In genomic region chr17:8448324-8448723, GRCm38 (mm10) we compare ENCODE assay signal across 33 mouse cellular contexts. TPM values are rescaled to one million over a fixed set of nuclear protein-coding genes. Genes with fewer than 3 reads are reported as not detected.
DNase-seq lines count a peak whose midpoint lies in the region; ATAC-seq and TF ChIP-seq lines count a peak whose summit lies in the region.
"Had no signal": no experiment of that assay in that cellular context is flagged by ENCODE, and none has a peak within 500 bp of the region (broad histone marks: within the 10 kb centered on the region; RNA-seq: fewer than 3 reads in every experiment).

No protein-coding gene starts in this region.

- H3K9ac ChIP-seq in intestine, postnatal 0 days (ENCODE audit: low read depth, low read length) = no peak overlapping the region
- no peak overlapping the region for H3K9ac ChIP-seq in intestine, embryonic 15.5 days
- H3K9ac ChIP-seq in midbrain, postnatal 0 days (replicated peaks; ENCODE audit: low read length, poor library complexity, severe bottlenecking) = no peak overlapping the region
- H3K9ac ChIP-seq in midbrain, embryonic 16.5 days (ENCODE audit: low read depth, low read length) = no peak overlapping the region
- H3K9ac ChIP-seq: heart, embryonic 12.5 days; limb, embryonic 15.5 days; liver, embryonic 14.5 days; lung, embryonic 14.5 days; midbrain, embryonic 15.5 days; neural tube, embryonic 12.5 days had no signal

- no peaks in the 10 kb centered on the region for H3K36me3 ChIP-seq in intestine, postnatal 0 days (ENCODE audit: control insufficient read depth, insufficient read depth)
- no peaks in the 10 kb centered on the region for H3K36me3 ChIP-seq in intestine, embryonic 15.5 days
- H3K36me3 ChIP-seq in midbrain, postnatal 0 days (ENCODE audit: insufficient read depth, low read length) = no peaks in the 10 kb centered on the region
- no peaks in the 10 kb centered on the region for H3K36me3 ChIP-seq in midbrain, embryonic 16.5 days (ENCODE audit: control insufficient read depth, insufficient read depth, low read length)
- H3K36me3 ChIP-seq: G1E; heart, embryonic 12.5 days; hindbrain, embryonic 10.5 days; limb, embryonic 10.5 days; limb, embryonic 15.5 days; midbrain, embryonic 10.5 days; midbrain, embryonic 15.5 days; neural tube, embryonic 12.5 days had no signal

- no peak for DNase-seq in midbrain, postnatal 0 days (ENCODE audit: low spot score)
- DNase-seq in R1 (ENCODE audit: low read depth, low spot score) = peak; percentile 14
- DNase-seq in right cerebral cortex, postnatal 4 days = no peak
- no peak for DNase-seq in yolk sac, embryonic 10.5 days (ENCODE audit: low spot score)
- DNase-seq: adrenal gland, adult 2 months; cerebellum, adult 8-10 months; gastrocnemius, adult 2 months; gastrocnemius, postnatal 36 days; heart, adult 2 months; heart, postnatal 10 days; lung, embryonic 14.5 days had no signal

- no peak overlapping the region for H3K4me3 ChIP-seq in intestine, postnatal 0 days (ENCODE audit: low read depth, low read length)
- no peak overlapping the region for H3K4me3 ChIP-seq in intestine, embryonic 15.5 days (replicated peaks)
- no peak overlapping the region for H3K4me3 ChIP-seq in midbrain, postnatal 0 days (ENCODE audit: low read depth, low read length)
- H3K4me3 ChIP-seq in midbrain, embryonic 16.5 days (ENCODE audit: low read depth, low read length) = no peak overlapping the region
- H3K4me3 ChIP-seq: gastrocnemius, adult 2 months; heart, adult 2 months; heart, embryonic 12.5 days; hindbrain, embryonic 10.5 days; limb, embryonic 10.5 days; limb, embryonic 15.5 days; midbrain, embryonic 10.5 days; midbrain, embryonic 15.5 days; myocyte; neural tube, embryonic 12.5 days had no signal

- H3K27me3 ChIP-seq in intestine, postnatal 0 days (replicated peaks; ENCODE audit: control insufficient read depth, insufficient read depth, low read length) = no peaks in the 10 kb centered on the region
- H3K27me3 ChIP-seq in intestine, embryonic 15.5 days (replicated peaks) = no peaks in the 10 kb centered on the region; the same call in 1 of the 2 replicates
- no peaks in the 10 kb centered on the region for H3K27me3 ChIP-seq in midbrain, postnatal 0 days (ENCODE audit: insufficient read depth, low read length)
- no peaks in the 10 kb centered on the region for H3K27me3 ChIP-seq in midbrain, embryonic 16.5 days (ENCODE audit: control insufficient read depth, insufficient read depth, low read depth, low read length)
- H3K27me3 ChIP-seq: limb, embryonic 15.5 days; midbrain, embryonic 15.5 days; neural tube, embryonic 12.5 days had no signal

- TF ChIP-seq CTCF in intestine, postnatal 0 days (IDR thresholded peaks at IDR 0.05; ENCODE audit: low read depth) = peak; percentile 27
- peak; percentile 55 for TF ChIP-seq CTCF in midbrain, postnatal 0 days (IDR thresholded peaks at IDR 0.05)

- no peak overlapping the region for H3K4me2 ChIP-seq in intestine, postnatal 0 days (replicated peaks; ENCODE audit: low read depth)
- H3K4me2 ChIP-seq in intestine, embryonic 15.5 days (replicated peaks) = no peak overlapping the region
- no peak overlapping the region for H3K4me2 ChIP-seq in midbrain, postnatal 0 days (ENCODE audit: low read depth, low read length, poor library complexity, severe bottlenecking)
- no peak overlapping the region for H3K4me2 ChIP-seq in midbrain, embryonic 16.5 days (ENCODE audit: low read length)
- H3K4me2 ChIP-seq: heart, embryonic 12.5 days; limb, embryonic 15.5 days; lung, embryonic 14.5 days; midbrain, embryonic 15.5 days; neural tube, embryonic 12.5 days had no signal

- no peak overlapping the region for H3K27ac ChIP-seq in intestine, postnatal 0 days (ENCODE audit: low read depth, low read length)
- no peak overlapping the region for H3K27ac ChIP-seq in intestine, embryonic 15.5 days
- no peak overlapping the region for H3K27ac ChIP-seq in midbrain, postnatal 0 days (ENCODE audit: low read depth, low read length)
- no peak overlapping the region for H3K27ac ChIP-seq in midbrain, embryonic 16.5 days (ENCODE audit: low read length)
- H3K27ac ChIP-seq: gastrocnemius, adult 2 months; heart, adult 2 months; hindbrain, embryonic 10.5 days; limb, embryonic 10.5 days; limb, embryonic 15.5 days; liver, embryonic 14.5 days; midbrain, embryonic 10.5 days; midbrain, embryonic 15.5 days; neural tube, embryonic 12.5 days had no signal

- 69% methylated on average over 3 of the region's 3 CpGs for WGBS in intestine, postnatal 0 days
- WGBS in intestine, embryonic 15.5 days = 72% methylated on average over 3 of the region's 3 CpGs
- WGBS in midbrain, postnatal 0 days = 77% methylated on average over 3 of the region's 3 CpGs
- WGBS in midbrain, embryonic 16.5 days = 71% methylated on average over 3 of the region's 3 CpGs

- H3K4me1 ChIP-seq in intestine, postnatal 0 days (replicated peaks; ENCODE audit: control insufficient read depth, insufficient read depth, low read length) = no peaks in the 10 kb centered on the region
- no peaks in the 10 kb centered on the region for H3K4me1 ChIP-seq in intestine, embryonic 15.5 days (replicated peaks)
- no peaks in the 10 kb centered on the region for H3K4me1 ChIP-seq in midbrain, postnatal 0 days (ENCODE audit: insufficient read depth, low read length)
- H3K4me1 ChIP-seq in midbrain, embryonic 16.5 days (ENCODE audit: control insufficient read depth, insufficient read depth, low read length) = no peaks in the 10 kb centered on the region
- H3K4me1 ChIP-seq: limb, embryonic 15.5 days; midbrain, embryonic 10.5 days; midbrain, embryonic 15.5 days; neural tube, embryonic 12.5 days had no signal

- no peaks in the 10 kb centered on the region for H3K9me3 ChIP-seq in intestine, postnatal 0 days (ENCODE audit: control insufficient read depth)
- H3K9me3 ChIP-seq in intestine, embryonic 15.5 days = no peaks in the 10 kb centered on the region
- H3K9me3 ChIP-seq in midbrain, postnatal 0 days (ENCODE audit: low read length) = no peaks in the 10 kb centered on the region
- no peaks in the 10 kb centered on the region for H3K9me3 ChIP-seq in midbrain, embryonic 16.5 days (replicated peaks; ENCODE audit: control insufficient read depth, low read length, poor library complexity, severe bottlenecking)
- H3K9me3 ChIP-seq: G1E; heart, embryonic 12.5 days; hindbrain, embryonic 10.5 days; limb, embryonic 10.5 days; limb, embryonic 15.5 days; midbrain, embryonic 10.5 days; midbrain, embryonic 15.5 days; neural tube, embryonic 12.5 days had no signal

- ATAC-seq in intestine, postnatal 0 days = no peak
- no peak for ATAC-seq in intestine, embryonic 15.5 days
- no peak for ATAC-seq in midbrain, postnatal 0 days (ENCODE audit: low FRiP score)
- no peak for ATAC-seq in midbrain, embryonic 16.5 days
- ATAC-seq: forebrain, embryonic 14.5 days; hindbrain, embryonic 16.5 days; intestine, embryonic 16.5 days; midbrain, embryonic 15.5 days had no signal

RNA-seq across cellular contexts. Expression of gene T, which starts 14.1 kb away (rescaled TPM):
- 0.12 TPM in 1 of 2 replicates, not detected in the other for polyA plus RNA-seq in intestine, postnatal 0 days (2015; fragmentation: Nextera tagmentation; extraction: Ambion mirVana)
- polyA plus RNA-seq in intestine, embryonic 15.5 days (2015; fragmentation: Nextera tagmentation; extraction: Ambion mirVana) = 0.30 and 0.45 TPM in 2 replicates
- 0.11 and 1.9 TPM in 2 replicates for total RNA-seq in midbrain, postnatal 0 days (2014; rRNA removed)
- polyA plus RNA-seq in midbrain, postnatal 0 days (2015; fragmentation: Nextera tagmentation; extraction: Ambion mirVana) = 0.25 and 0.35 TPM in 2 replicates
- 0.44 and 0.45 TPM in 2 replicates for polyA plus RNA-seq in midbrain, embryonic 16.5 days (2015; fragmentation: Nextera tagmentation; extraction: Ambion mirVana)
- total RNA-seq: adrenal gland, adult 2 months; adrenal gland, postnatal 36 days; gastrocnemius, adult 2 months; gastrocnemius, postnatal 36 days; heart, adult 2 months; heart, postnatal 10 days; layer of hippocampus, adult 18-20 months; layer of hippocampus, postnatal 14 days; megakaryocyte progenitor cell, adult 5-6 weeks had no signal
- polyA plus RNA-seq: C2C12; G1E; heart, adult 2 months; small intestine, adult 2 months had no signal
